Mouse (Mus musculus) megakaryocyte, embryonic 14.5 days (primary cell): ENCODE measurements around the gene Gpr3.

ENCODE experiments used
- FLI1 ChIP-seq: IDR thresholded peaks from 2 replicates; pipeline ENCODE4 v1.6.1; 2012; ENCODE audit warnings: low read length, inconsistent platforms, mixed read lengths
- GATA1 ChIP-seq: IDR thresholded peaks from 3 replicates; pipeline ENCODE4 v1.6.1; 2012; ENCODE audit warnings: mixed read lengths, low read length, inconsistent platforms, borderline replicate concordance

DNA sequence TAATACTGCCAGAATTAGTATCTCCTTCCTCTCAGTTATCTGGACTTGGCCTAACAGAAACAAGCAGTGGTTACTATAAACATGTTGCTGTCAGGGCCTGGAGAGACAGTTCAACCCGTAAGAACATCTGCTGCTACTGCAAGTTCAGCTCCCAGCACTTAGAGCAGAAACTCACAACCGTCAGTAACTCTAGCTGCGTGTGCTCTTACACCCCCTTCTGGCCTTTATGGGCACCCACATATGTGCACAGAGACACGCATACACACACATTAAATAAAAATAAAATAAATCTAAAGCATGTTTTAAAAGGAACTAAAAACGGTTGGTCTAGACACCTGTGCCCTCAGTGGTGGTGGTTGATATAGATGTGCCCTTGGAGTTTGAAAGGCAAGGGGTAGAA is 25.5 kb downstream of the Gpr3 start:
- TF ChIP-seq GATA1 (no peak), FLI1 (no peak)
